Mouse (Mus musculus) kidney, postnatal 0 days (tissue): ENCODE measurements at regions not wholly inside any gene's neighbourhood (a gene's known extent, or its start where the extent isn't known, plus 50 kb on each side); places are given as distances from the start of the nearest gene placed in this dataset.
"Not testable (repeated sequence)": the region's sequence is repeated elsewhere in the genome, so short reads cannot be mapped to it uniquely, and the experiment has no call there.

Experiments used
- ATAC-seq: fragments of 200-750 bp; cut with Nextera tagmentation; replicated peaks from 2 replicates; pipeline ENCODE4 v1.8.0; 2017; ENCODE audit warnings: low read depth, moderate number of reproducible peaks, moderate TSS enrichment, moderate library complexity; ENCODE audit not compliant: low FRiP score
- DNase-seq: peaks from one replicate; pipeline ENCODE4 v3.0.0-alpha.2; 2016; ENCODE audit warnings: low spot score
- H3K27ac ChIP-seq: fragments of 300-500 bp; sonication (generic); 2 replicates; pipeline ENCODE4 v1.5.1; 2014; ENCODE audit warnings: mild to moderate bottlenecking
- H3K27me3 ChIP-seq: fragments of 300-500 bp; sonication (generic); 2 replicates; pipeline ENCODE4 v1.6.1; 2014; ENCODE audit warnings: low read length, mixed read lengths; ENCODE audit not compliant: insufficient read depth
- H3K36me3 ChIP-seq: fragments of 300-500 bp; sonication (generic); 2 replicates; pipeline ENCODE4 v1.6.1; 2014; ENCODE audit warnings: low read length, mixed read lengths; ENCODE audit not compliant: insufficient read depth
- H3K4me1 ChIP-seq: fragments of 300-500 bp; sonication (generic); replicated peaks from 2 replicates; pipeline ENCODE4 v1.6.1; 2014; ENCODE audit warnings: antibody characterized with exemption, low read length, mixed read lengths; ENCODE audit not compliant: insufficient read depth
- H3K4me2 ChIP-seq: fragments of 300-500 bp; sonication (generic); 2 replicates; pipeline ENCODE4 v1.6.1; 2014; ENCODE audit warnings: mild to moderate bottlenecking, low read length, moderate library complexity, mixed read lengths
- H3K4me3 ChIP-seq: fragments of 300-500 bp; sonication (generic); replicated peaks from 2 replicates; pipeline ENCODE4 v1.5.1; 2014; ENCODE audit warnings: low read depth, low read length
- H3K9ac ChIP-seq: fragments of 300-500 bp; sonication (generic); 2 replicates; pipeline ENCODE4 v1.6.1; 2014; ENCODE audit warnings: low read depth, low read length
- H3K9me3 ChIP-seq: fragments of 300-500 bp; sonication (generic); replicated peaks from 2 replicates; pipeline ENCODE4 v1.6.1; 2016; ENCODE audit warnings: low read length, inconsistent platforms, mixed read lengths
- CTCF ChIP-seq: IDR thresholded peaks from 2 replicates; pipeline ENCODE4 v1.5.1; 2016; ENCODE audit warnings: antibody characterized with exemption, low read depth, mild to moderate bottlenecking, moderate library complexity
- WGBS: fragments of 180-500 bp; shearing (Covaris S2); extraction: QIAGEN DNeasy Blood & Tissue Kit; methylation state at CpG from one replicate; pipeline ENCODE4 v1.1.7; 2014; 5-methylcytosine and 5-hydroxymethylcytosine counted together

DNA sequence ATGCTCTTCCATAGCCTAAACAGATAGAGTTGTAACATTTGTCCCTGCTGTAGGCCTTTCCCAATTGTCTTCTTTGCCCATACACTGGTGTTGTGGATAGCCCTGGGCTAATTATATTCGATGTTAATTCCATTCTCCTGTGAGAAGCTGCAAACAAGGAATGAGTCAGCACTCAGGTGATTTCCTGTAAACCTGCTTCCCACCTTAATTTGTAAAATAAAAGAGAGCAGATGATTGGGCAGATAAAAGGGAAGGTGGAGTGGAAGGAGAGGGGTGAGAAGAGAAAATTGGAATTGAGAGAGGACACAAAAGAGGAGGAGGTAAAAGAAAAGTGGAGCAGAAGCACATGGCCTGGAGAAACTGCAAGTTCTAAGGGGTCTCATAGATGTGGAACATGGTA is 102.8 kb downstream of the Gc start:
- H3K9ac ChIP-seq, H3K4me3 ChIP-seq, ATAC-seq, H3K27ac ChIP-seq, H3K9me3 ChIP-seq, H3K27me3 ChIP-seq, DNase-seq, H3K4me2 ChIP-seq, H3K4me1 ChIP-seq, H3K36me3 ChIP-seq: not testable (repeated sequence)
- WGBS = 68% methylated on average over 1 of the region's 1 CpGs

- Histone ChIP-seq H3K27me3 (no peaks in the 10 kb centered on the region), H3K4me2 (no peak overlapping the region), H3K4me3 (no peak overlapping the region), H3K9ac (no peak overlapping the region), H3K9me3 (no peaks in the 10 kb centered on the region), H3K4me1 (no peaks in the 10 kb centered on the region), H3K36me3 (no peaks in the 10 kb centered on the region), H3K27ac (no peak overlapping the region)
- no peak for ATAC-seq
- no peak for TF ChIP-seq CTCF
- 75% methylated on average over 2 of the region's 2 CpGs for WGBS
- no peak for DNase-seq
These were observed 109.9 kb downstream of the Gc start for GRCm38 (mm10) chr5:89347771-89348170.

GRCm38 (mm10) chr5:89340532-89340931 is 117.2 kb downstream of the Gc start:
- ATAC-seq (no peak), DNase-seq (no peak)
- Histone ChIP-seq H3K27me3 (no peaks in the 10 kb centered on the region), H3K36me3 (no peaks in the 10 kb centered on the region), H3K9ac (no peak overlapping the region), H3K4me2 (no peak overlapping the region), H3K4me3 (no peak overlapping the region), H3K9me3 (no peaks in the 10 kb centered on the region), H3K27ac (no peak overlapping the region), H3K4me1 (no peaks in the 10 kb centered on the region)
- WGBS = 76% methylated on average over 5 of the region's 5 CpGs
- TF ChIP-seq CTCF = no peak

DNA sequence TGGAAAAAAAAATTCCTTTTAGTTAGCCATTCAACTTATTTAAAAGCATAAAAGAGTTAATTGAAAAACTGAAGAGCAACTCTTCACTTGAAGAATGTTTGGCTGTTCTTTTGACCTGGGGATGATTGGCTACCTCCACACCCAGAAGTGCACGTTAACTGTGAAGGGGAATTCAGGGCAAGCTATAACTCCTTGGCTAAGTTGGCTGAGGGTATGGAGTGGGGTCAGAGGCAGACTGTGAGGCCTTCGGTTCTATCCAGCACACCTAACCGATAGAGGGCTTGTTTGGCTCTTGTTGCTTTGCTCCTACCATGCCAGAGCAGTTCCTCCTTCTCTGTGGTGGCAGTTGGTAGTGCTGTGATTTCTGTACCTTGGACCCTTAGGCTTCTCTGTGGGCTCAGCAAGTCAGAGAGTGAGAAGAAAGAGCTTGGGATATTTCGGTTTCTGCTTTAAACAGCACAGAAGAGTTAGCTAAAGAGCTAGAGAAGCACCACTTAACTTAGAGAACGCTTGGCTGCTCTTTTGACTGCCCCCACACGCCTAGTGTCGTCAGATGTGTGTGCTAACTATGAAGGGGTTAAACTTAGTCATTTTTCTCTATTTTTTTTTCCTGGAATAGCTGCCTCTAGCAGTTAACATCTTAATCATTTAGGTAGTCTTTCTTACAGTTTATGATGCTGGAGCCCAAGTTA is 119.6 kb downstream of the Gc start:
- no peaks in the 10 kb centered on the region for H3K27me3 ChIP-seq
- no peaks in the 10 kb centered on the region for H3K4me1 ChIP-seq
- H3K4me2 ChIP-seq = no peak overlapping the region
- H3K9ac ChIP-seq = no peak overlapping the region
- DNase-seq = no peak
- H3K36me3 ChIP-seq = no peaks in the 10 kb centered on the region
- TF ChIP-seq CTCF = no peak
- ATAC-seq = no peak; the same call in 1 of the 2 replicates
- H3K27ac ChIP-seq = 0 out of 2 replicates have a peak overlapping the region, but pooled peaks have one; percentile 6
- H3K4me3 ChIP-seq = no peak overlapping the region
- no peaks in the 10 kb centered on the region for H3K9me3 ChIP-seq
- WGBS = 56% methylated on average over 7 of the region's 7 CpGs
